Mouse (Mus musculus) ZHBTc4 (cell line): ENCODE data around the gene Gal3st1.

Experiments
- DNase-seq: peaks from one replicate; pipeline ENCODE4 v3.0.0-alpha.2; 2011; ENCODE audit warnings: low read depth, low spot score

Gal3st1 gene

GRCm38 (mm10) chr11:3983291-3983862 lies at the start of gene Gal3st1:
Gene Gal3st1, plus strand, starts transcription at chr11:3983636.
- DNase-seq: peak; percentile 28

- DNase-seq: no peak
Measured at GRCm38 (mm10) chr11:3933756-3934285, 49.6 kb upstream of the Gal3st1 start.

DNA sequence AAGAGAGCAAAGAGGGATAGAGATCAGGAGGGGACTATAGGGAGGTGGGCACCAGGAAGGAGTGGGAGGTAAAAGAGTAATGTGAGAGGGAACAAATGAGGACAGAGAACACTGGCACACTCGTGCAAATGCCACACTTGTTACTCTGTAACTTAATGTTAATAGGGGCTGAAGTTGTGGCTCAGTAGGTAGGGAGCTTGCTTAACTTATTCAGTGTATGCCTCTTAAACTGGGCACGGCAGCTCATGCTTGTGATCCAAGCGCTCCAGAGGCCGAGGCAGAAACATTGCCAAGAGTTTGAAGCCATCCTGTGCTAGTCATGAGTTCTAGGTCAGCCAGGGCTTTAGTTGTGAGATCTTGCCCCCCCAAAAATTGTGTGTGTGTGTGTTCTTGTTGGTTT lies 48.3 kb upstream of the Gal3st1 start:
- DNase-seq: no peak

- no peak for DNase-seq
Measured at GRCm38 (mm10) chr11:3936318-3936717, 47.1 kb upstream of the Gal3st1 start.

GRCm38 (mm10) chr11:3937321-3937874 lies 46.0 kb upstream of the Gal3st1 start:
- peak; percentile 17 for DNase-seq

DNA sequence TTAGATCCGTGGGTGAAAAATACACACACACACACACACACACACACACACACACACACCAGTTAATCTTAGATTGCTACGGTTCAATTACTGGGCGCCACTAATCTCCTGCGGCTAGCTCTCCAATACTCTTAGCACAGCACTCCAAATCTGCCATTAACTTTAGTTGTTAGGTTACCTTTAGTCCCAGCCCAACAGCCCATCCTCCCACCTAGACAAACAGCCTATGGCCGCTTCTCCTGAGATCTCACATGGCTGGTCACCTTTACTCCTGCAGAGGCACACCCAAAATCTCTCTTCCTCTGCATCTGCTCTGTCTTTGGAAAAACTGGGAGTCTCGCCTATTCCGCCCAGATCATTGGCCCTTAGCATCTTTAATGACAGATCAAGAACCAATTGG lies 42.1 kb upstream of the Gal3st1 start:
- DNase-seq: no peak

DNA sequence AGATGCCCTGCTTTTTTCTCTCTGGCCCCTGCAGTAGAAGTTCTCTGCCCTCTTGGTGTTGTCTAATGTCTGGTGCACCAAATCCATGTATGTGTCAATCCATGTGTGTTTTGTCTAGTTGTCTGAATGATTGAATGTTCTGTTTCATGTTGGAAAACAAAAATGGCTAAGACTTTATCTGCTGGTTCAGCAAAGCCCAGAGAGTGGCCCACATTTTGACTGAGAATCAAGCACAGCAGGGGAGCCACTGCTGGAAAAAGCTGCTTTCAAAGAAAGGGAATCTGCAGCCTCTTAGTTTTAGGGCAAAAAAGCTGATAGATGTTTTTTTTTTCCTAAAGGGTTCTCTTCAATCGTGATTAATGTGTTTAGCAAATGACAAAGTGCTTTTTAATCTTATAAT lies 37.0 kb upstream of the Gal3st1 start:
- DNase-seq: no peak

- DNase-seq: peak; percentile 78
Measured at GRCm38 (mm10) chr11:3954876-3955275, 28.6 kb upstream of the Gal3st1 start.

GRCm38 (mm10) chr11:3955371-3955770 lies 28.1 kb upstream of the Gal3st1 start:
- DNase-seq: peak; percentile 82

DNA sequence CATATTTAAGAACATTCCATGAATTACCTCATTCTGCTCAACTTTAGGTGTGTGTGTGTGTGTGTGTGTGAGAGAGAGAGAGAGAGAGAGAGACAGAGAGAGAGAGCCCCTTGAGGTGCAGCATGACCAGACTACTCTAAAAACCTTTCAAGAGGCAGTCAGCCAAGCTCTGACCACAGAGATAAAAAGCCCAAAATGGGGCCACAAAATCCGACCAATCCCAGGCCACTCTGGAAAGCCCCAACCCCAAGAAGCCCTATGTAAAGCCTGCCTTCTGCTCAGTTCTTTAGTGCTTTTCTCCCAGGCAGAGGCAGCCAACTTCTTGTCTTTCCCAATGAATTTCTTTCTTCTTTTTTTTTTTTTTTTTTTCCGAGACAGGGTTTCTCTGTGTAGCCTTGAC lies 22.5 kb upstream of the Gal3st1 start:
- DNase-seq: no peak

GRCm38 (mm10) chr11:3961761-3962160 lies 21.7 kb upstream of the Gal3st1 start:
- DNase-seq: no peak

DNA sequence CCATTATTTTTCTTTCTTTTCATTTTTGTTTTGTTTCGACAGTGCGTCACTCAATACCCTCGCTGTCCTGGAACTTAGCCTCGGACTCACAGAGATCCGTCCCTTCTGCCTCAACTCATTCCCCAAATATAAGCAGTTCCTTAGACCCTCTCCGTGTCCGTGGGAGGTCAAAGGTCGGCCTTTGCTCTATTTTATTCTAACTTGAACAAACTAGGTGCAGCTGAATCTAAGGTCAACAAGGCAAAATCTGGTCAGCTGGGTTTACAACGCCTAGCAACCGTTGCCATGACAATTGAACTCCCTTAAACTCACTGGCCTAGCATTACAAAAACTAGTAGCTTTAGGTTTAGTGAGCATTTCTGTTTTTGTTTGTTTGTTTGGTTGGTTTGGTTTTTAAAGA lies 20.3 kb upstream of the Gal3st1 start:
- DNase-seq: peak; percentile 88

DNA sequence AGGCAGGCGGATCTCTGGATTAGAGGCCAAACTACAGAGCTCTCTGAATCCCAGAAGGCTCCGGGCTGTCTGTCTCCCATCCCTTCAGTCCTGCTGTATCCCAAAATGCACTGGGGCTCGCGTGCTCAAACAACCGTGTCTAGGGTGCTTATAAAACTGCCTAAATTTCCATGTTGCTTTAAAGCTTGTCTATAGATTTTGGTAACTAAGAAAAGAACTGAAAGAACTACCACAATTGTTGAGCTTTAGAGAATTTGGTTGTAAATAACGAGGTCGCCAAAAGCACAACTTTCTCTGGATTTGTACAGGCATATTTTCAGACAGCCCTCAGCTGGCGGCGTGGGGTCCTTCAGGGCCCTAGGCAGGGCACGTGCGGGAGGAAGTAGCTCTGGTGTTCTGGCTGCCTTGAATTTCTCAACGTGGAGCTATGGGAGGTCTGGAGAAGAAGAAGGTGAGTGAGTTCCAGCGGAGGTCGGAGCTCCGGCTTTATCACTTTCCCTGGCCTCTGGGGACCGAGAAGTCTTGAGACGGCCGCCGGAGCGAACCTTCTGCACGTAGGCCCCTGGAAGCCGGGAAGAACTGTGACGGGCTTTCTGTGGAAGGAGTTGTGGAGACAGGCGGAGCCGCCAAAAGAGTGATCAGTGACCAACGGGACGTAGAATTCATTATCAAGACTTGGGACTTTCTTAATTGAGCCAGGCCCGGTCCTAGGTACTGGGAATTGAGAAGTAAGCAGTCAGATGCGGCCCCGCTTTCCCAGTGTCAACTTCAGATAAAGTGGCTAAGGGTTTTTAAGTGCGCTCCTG lies 19.6 kb upstream of the Gal3st1 start, which contains the start of gene Pes1:
Gene Pes1, plus strand, starts transcription at position 366 of the 806 bp plus-strand sequence.
- DNase-seq: peak; percentile 94

DNA sequence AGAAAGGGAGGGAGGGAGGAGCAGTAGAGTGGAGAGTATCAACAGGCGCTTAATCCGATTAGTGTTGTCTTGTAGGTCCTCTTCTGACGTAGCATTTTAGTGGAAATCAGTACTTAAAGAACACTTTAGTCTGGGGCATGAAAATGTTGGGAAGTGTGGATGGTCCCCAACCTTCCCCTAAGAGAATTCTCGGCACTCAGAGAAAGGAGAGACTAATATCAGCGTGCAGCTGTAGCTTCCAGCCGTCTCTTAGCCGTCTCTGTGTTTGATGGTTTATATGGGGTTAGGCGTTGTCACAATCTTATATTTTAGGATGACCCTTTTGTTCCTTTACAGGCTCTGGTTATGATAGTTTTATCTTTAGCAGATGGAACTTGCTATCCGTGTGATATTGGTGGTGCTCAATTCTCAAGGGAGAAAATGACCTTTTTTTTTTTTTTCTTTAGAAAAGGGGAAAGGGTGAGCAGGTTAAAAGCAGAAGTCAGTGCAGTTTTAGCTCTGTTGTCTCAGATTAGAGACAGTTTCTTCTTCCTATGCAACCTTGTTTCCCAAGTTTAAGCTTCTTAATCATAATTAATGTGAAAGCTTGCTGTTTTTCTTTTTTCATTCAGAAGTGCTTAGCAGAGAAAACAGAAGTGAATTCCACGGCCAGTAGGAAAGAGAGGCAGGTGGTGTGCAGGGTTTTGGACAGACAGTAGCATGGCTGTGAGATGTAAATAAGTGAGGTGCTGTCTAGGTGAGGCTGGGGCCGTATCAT lies 18.8 kb upstream of the Gal3st1 start:
- no peak for DNase-seq

- peak; percentile 42 for DNase-seq
Measured at GRCm38 (mm10) chr11:3969837-3970236, 13.6 kb upstream of the Gal3st1 start.

- no peak for DNase-seq
Measured at GRCm38 (mm10) chr11:3970361-3970760, 13.1 kb upstream of the Gal3st1 start.

- no peak for DNase-seq
Measured at GRCm38 (mm10) chr11:3973081-3973480, 10.4 kb upstream of the Gal3st1 start.

- DNase-seq: no peak
Measured at GRCm38 (mm10) chr11:3974311-3974710, 9.1 kb upstream of the Gal3st1 start.

DNA sequence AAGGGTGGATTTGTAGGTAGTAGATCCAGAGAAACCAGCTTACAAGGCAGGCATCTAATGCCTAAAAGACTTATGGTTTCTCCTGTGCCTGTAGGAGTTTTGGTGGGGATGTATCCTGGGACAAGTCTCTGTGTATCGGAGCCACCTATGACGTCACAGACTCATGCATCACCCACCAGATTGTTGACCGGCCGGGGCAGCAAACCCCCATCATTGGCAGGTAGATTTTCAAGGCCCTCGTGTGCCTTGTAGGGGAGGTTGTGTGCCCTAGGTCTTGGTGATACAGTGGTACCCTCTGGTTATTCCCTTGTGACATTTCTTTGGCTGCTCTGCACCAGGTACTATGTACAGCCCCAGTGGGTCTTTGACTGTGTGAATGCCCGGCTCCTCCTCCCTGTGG lies 6.8 kb upstream of the Gal3st1 start, which contains the start of gene 4930556J24Rik:
Gene 4930556J24Rik, minus strand, starts transcription at position 101 of the 400 bp plus-strand sequence.
- DNase-seq: no peak

GRCm38 (mm10) chr11:3978421-3978820 lies 5.0 kb upstream of the Gal3st1 start:
- no peak for DNase-seq

- DNase-seq: no peak
Measured at GRCm38 (mm10) chr11:3981536-3981935, 1.9 kb upstream of the Gal3st1 start.
